Mouse (Mus musculus): ENCODE results near the gene Dnajc27. TPM values are rescaled to one million over a fixed set of nuclear protein-coding genes. Genes with fewer than 3 reads are reported as not detected.

Gene Dnajc27
- total RNA-seq, 2 experiments from 2014 or later = 13.3 to 14.5 TPM

Other genes starting within 250 kb of the Dnajc27 start
- gene Pomc, start 127.6 kb upstream of the Dnajc27 start, total RNA-seq (2021) = under 1 TPM; 0.29 to 0.31 TPM
- gene Efr3b, start 43.7 kb upstream of the Dnajc27 start, total RNA-seq (2021) = 1 to 10 TPM; 3.1 to 4.4 TPM
- 1 to 10 TPM; 3.1 to 3.9 TPM for gene Adcy3, start 50.5 kb downstream of the Dnajc27 start, total RNA-seq (2021)
- gene Ptrhd1, start 151.4 kb downstream of the Dnajc27 start, total RNA-seq (2021) = 1 to 10 TPM; 3.9 to 4.7 TPM
- gene Cenpo, start 151.7 kb downstream of the Dnajc27 start, total RNA-seq (2021) = 1 to 10 TPM; 2.0 to 2.1 TPM